Mouse (Mus musculus) liver, embryonic 13.5 days (tissue): Measurements from ENCODE around the gene Gss. TPM values are rescaled to one million over a fixed set of nuclear protein-coding genes. Genes with fewer than 3 reads are reported as not detected.
"Not testable (repeated sequence)": the region's sequence is repeated elsewhere in the genome, so short reads cannot be mapped to it uniquely, and the experiment has no call there.

Experiments
- ATAC-seq: fragments of 200-750 bp; cut with Nextera tagmentation; 2 replicates; pipeline ENCODE4 v1.8.0; 2017; ENCODE audit warnings: low read depth, mild to moderate bottlenecking, moderate number of reproducible peaks, moderate library complexity
- DNase-seq: peaks from one replicate; pipeline ENCODE4 v3.0.0; 2022
- H3K27ac ChIP-seq: fragments of 300-500 bp; sonication (generic); 2 replicates; pipeline ENCODE4 v1.5.1; 2015; ENCODE audit warnings: moderate library complexity, mild to moderate bottlenecking, inconsistent platforms
- H3K27me3 ChIP-seq: fragments of 300-500 bp; sonication (generic); 2 replicates; pipeline ENCODE4 v1.6.1; 2015; ENCODE audit warnings: mild to moderate bottlenecking, inconsistent platforms
- H3K36me3 ChIP-seq: fragments of 300-500 bp; sonication (generic); 2 replicates; pipeline ENCODE4 v1.6.1; 2015; ENCODE audit warnings: mild to moderate bottlenecking, inconsistent platforms
- H3K4me1 ChIP-seq: fragments of 300-500 bp; sonication (generic); replicated peaks from 2 replicates; pipeline ENCODE4 v1.6.1; 2015; ENCODE audit warnings: inconsistent platforms
- H3K4me2 ChIP-seq: fragments of 300-500 bp; sonication (generic); 2 replicates; pipeline ENCODE4 v1.6.1; 2015; ENCODE audit warnings: inconsistent platforms, mild to moderate bottlenecking, moderate library complexity
- H3K4me3 ChIP-seq: fragments of 300-500 bp; sonication (generic); replicated peaks from 2 replicates; pipeline ENCODE4 v1.5.1; 2015; ENCODE audit warnings: mild to moderate bottlenecking, inconsistent platforms
- H3K9ac ChIP-seq: fragments of 300-500 bp; sonication (generic); 2 replicates; pipeline ENCODE4 v1.6.1; 2015; ENCODE audit warnings: mild to moderate bottlenecking, inconsistent platforms
- H3K9me3 ChIP-seq: fragments of 300-500 bp; sonication (generic); replicated peaks from 2 replicates; pipeline ENCODE4 v1.6.1; 2016; ENCODE audit warnings: inconsistent platforms
- WGBS: fragments of 180-500 bp; shearing (Covaris S2); methylation state at CpG from one replicate; pipeline ENCODE4 v1.1.7; 2015; ENCODE audit not compliant: insufficient replicate concordance; 5-methylcytosine and 5-hydroxymethylcytosine counted together
- polyA plus RNA-seq: library from polyadenylated mRNA; unstranded; fragments of >200 nt; fragmentation: Nextera tagmentation; extraction: Ambion mirVana; gene quantifications from 2 replicates; pipeline ENCODE4 v1.2.1, GENCODE M21; 2015

The Gss gene
- polyA plus RNA-seq, 1 experiment from 2014 or later = 67.3 TPM

DNA sequence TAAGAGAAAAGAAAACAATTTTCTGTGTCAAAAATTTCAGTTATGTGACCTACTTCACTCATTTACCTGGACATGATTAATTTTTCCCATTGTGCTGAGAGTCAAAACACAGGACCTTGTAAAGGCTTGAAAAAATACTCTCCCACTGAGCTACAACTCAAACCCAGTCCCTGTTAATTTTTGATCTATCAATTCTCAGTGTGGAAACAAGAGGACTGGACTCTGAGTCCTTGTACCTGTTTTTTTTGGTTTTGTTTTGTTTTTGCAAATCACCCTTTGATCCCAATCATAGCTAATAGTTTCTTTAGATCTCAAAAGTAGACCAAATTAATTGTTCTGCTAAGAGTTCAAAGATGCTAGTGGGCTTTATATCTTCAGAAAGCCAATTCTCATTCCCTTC lies 52.9 kb downstream of the Gss start:
- Histone ChIP-seq H3K4me3 (no peak overlapping the region), H3K4me1 (peaks cover 16% of the 10 kb centered on the region), H3K9me3 (no peaks in the 10 kb centered on the region), H3K27me3 (no peaks in the 10 kb centered on the region), H3K4me2 (no peak overlapping the region), H3K9ac (no peak overlapping the region), H3K27ac (no peak overlapping the region), H3K36me3 (no peaks in the 10 kb centered on the region)
- no peak for DNase-seq
- ATAC-seq = no peak

DNA sequence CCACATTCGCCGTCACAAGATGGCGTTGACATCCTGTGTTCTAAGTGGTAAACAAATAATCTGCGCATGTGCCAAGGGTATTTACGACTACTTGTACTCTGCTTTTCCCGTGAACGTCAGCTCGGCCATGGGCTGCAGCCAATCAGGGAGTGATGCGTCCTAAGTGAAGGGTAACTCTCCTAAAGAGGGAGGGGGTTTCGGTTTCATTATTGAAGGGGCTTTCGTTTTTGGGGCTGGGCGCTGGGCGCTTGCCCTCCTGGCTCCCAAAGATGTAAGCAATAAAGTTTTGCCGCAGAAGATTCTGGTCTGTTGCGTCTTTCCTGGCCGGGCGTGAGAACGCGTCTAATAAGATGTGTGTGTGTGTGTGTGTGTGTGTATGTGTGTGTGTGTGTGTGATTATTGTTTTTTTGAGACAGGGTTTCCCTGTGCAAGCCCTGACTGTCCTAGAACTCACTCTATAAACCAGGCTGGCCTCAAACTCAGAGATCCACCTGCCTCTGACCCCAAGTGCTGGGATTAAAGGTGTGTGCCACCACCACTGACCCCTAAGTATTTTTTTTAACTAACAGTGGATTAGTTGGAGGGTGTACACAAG lies 54.0 kb downstream of the Gss start:
- not testable (repeated sequence) for H3K27me3 ChIP-seq, H3K36me3 ChIP-seq, H3K9me3 ChIP-seq, H3K9ac ChIP-seq, DNase-seq, H3K27ac ChIP-seq
- peak overlapping the region; percentile 34 for H3K4me2 ChIP-seq
- H3K4me1 ChIP-seq = peaks cover 16% of the 10 kb centered on the region
- peak overlapping the region; percentile 40 for H3K4me3 ChIP-seq
- peak; percentile 66 for ATAC-seq
- 49% methylated on average over 15 of the region's 19 CpGs for whole genome bisulfite sequencing

- Histone ChIP-seq H3K4me2 (peak overlapping the region; percentile 32; the same call in 1 of the 2 replicates), H3K4me3 (no peak overlapping the region), H3K9me3 (no peaks in the 10 kb centered on the region), H3K9ac (no peak overlapping the region), H3K36me3 (no peaks in the 10 kb centered on the region), H3K27ac (peak overlapping the region; percentile 43), H3K27me3 (no peaks in the 10 kb centered on the region), H3K4me1 (peaks cover 16% of the 10 kb centered on the region)
- no peak for DNase-seq
- 65% methylated on average over 5 of the region's 5 CpGs for WGBS
- no peak; the same call in 1 of the 2 replicates for ATAC-seq
These were observed 54.7 kb downstream of the Gss start for GRCm38 (mm10) chr2:155537761-155538462.

DNA sequence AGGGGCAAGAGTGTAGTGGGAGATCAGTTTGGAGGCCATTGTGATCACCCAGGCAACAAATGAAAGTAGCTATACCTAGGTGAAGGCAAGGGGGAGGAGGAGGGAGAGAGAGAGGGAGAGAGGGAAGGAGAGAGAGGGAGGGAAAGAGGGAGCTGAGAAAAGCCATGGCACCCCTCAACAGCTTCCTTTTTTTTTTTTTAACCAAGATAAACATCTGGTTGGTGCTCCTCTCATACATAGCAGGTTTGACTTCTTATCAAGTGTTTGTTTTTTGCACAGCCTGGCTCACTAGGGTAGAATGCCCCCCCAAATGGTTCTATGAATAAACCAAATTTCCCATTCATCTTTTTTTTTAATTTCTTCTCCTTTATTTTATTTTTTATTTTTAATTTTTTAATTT lies 56.3 kb downstream of the Gss start:
- no peaks in the 10 kb centered on the region for H3K36me3 ChIP-seq
- H3K4me1 ChIP-seq = peaks cover 16% of the 10 kb centered on the region
- DNase-seq = no peak
- no peak for ATAC-seq
- no peak overlapping the region for H3K9ac ChIP-seq
- no peak overlapping the region for H3K4me3 ChIP-seq
- H3K27ac ChIP-seq = no peak overlapping the region
- no peaks in the 10 kb centered on the region for H3K27me3 ChIP-seq
- H3K9me3 ChIP-seq = no peaks in the 10 kb centered on the region
- H3K4me2 ChIP-seq = no peak overlapping the region

DNA sequence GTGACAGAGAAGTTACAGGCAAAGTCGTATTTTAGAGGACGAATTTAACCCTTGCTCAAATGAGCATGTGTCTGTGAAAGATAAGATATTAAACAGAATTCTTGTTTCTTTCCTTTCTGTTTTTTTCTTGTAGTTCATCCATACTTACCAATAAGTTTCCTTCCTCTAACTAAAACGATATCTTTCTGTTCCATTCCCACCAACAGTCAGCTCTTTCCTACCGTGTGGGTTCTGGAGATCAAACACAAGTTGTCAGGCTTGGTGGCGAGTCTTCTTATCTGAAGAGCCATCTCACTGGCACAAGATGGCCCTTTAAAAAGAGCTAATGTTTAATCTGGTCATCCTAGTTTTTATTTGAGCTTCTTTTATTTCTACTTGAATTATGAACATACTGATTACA lies 65.2 kb downstream of the Gss start:
- no peaks in the 10 kb centered on the region for H3K9me3 ChIP-seq
- 8% methylated on average over 5 of the region's 5 CpGs for WGBS
- no peaks in the 10 kb centered on the region for H3K36me3 ChIP-seq
- DNase-seq = peak; percentile 25
- H3K4me1 ChIP-seq = peaks cover 34% of the 10 kb centered on the region
- H3K27me3 ChIP-seq = no peaks in the 10 kb centered on the region
- H3K4me2 ChIP-seq = no peak overlapping the region
- H3K9ac ChIP-seq = no peak overlapping the region
- ATAC-seq = peak; percentile 43; the same call in 1 of the 2 replicates
- peak overlapping the region; percentile 11; the same call in 1 of the 2 replicates for H3K27ac ChIP-seq
- no peak overlapping the region for H3K4me3 ChIP-seq

GRCm38 (mm10) chr2:155524378-155524777 lies 68.2 kb downstream of the Gss start:
- no peak overlapping the region for H3K4me2 ChIP-seq
- no peaks in the 10 kb centered on the region for H3K27me3 ChIP-seq
- H3K9me3 ChIP-seq = no peaks in the 10 kb centered on the region
- peaks cover 40% of the 10 kb centered on the region for H3K4me1 ChIP-seq
- H3K4me3 ChIP-seq = no peak overlapping the region
- no peak overlapping the region for H3K9ac ChIP-seq
- H3K36me3 ChIP-seq = no peaks in the 10 kb centered on the region
- no peak for ATAC-seq
- H3K27ac ChIP-seq = no peak overlapping the region
- no peak for DNase-seq
- 14% methylated on average over 1 of the region's 1 CpGs for WGBS

GRCm38 (mm10) chr2:155523706-155524105 lies 68.9 kb downstream of the Gss start:
- Histone ChIP-seq H3K27ac (0 out of 2 replicates have a peak overlapping the region, but pooled peaks have one; percentile 1), H3K4me3 (no peak overlapping the region), H3K27me3 (no peaks in the 10 kb centered on the region), H3K36me3 (no peaks in the 10 kb centered on the region), H3K4me1 (peaks cover 45% of the 10 kb centered on the region), H3K9me3 (no peaks in the 10 kb centered on the region), H3K4me2 (no peak overlapping the region), H3K9ac (no peak overlapping the region)
- whole genome bisulfite sequencing = 15% methylated on average over 5 of the region's 5 CpGs
- no peak for DNase-seq
- no peak for ATAC-seq

- no peak for ATAC-seq
- Histone ChIP-seq H3K4me2 (peak overlapping the region; percentile 89), H3K27me3 (peaks cover 18% of the 10 kb centered on the region), H3K4me3 (peak overlapping the region; percentile 79), H3K9me3 (no peaks in the 10 kb centered on the region), H3K27ac (peak overlapping the region; percentile 74), H3K4me1 (peaks cover 38% of the 10 kb centered on the region), H3K36me3 (no peaks in the 10 kb centered on the region), H3K9ac (peak overlapping the region; percentile 86)
- DNase-seq = no peak
- WGBS = 21% methylated on average over 18 of the region's 18 CpGs
These were observed 73.9 kb downstream of the Gss start for GRCm38 (mm10) chr2:155518531-155519270.

- Histone ChIP-seq H3K36me3 (no peaks in the 10 kb centered on the region), H3K4me3 (peak within 1 kb of the TSS; percentile 79), H3K27me3 (peaks cover 28% of the 10 kb centered on the region), H3K4me2 (peak within 1 kb of the TSS; percentile 89), H3K4me1 (peaks cover 32% of the 10 kb centered on the region), H3K27ac (peak within 1 kb of the TSS; percentile 74), H3K9ac (peak within 1 kb of the TSS; percentile 86), H3K9me3 (no peaks in the 10 kb centered on the region)
- peak; percentile 98 for ATAC-seq
- 2% methylated on average over 70 of the region's 70 CpGs for WGBS
- DNase-seq = peak; percentile 100
These were observed 74.9 kb downstream of the Gss start, which contains the start of the genes Acss2 and Ggt7 for GRCm38 (mm10) chr2:155517455-155518423. Gene Acss2, plus strand, starts transcription at chr2:155517948. Gene Ggt7, minus strand, starts transcription at chr2:155518237.

- WGBS = 0% methylated on average over 1 of the region's 1 CpGs
- Histone ChIP-seq H3K4me3 (no peak overlapping the region), H3K36me3 (no peaks in the 10 kb centered on the region), H3K4me2 (no peak overlapping the region), H3K9me3 (no peaks in the 10 kb centered on the region), H3K9ac (no peak overlapping the region), H3K27ac (no peak overlapping the region), H3K27me3 (peaks cover 33% of the 10 kb centered on the region), H3K4me1 (peaks cover 32% of the 10 kb centered on the region)
- DNase-seq (no peak), ATAC-seq (no peak)
These were observed 76.7 kb downstream of the Gss start for GRCm38 (mm10) chr2:155515941-155516340.
